Mouse (Mus musculus): ENCODE results near the gene Cct5.

GRCm38 (mm10) chr15:31587789-31588188 lies 13.8 kb downstream of the Cct5 start:
- TF ChIP-seq CTCF (IDR thresholded peaks at IDR 0.05), result no peak
- no peak for TF ChIP-seq EP300 (IDR thresholded peaks at IDR 0.05; ENCODE audit: insufficient read depth, low read depth, low read length)

Data from heart, adult 2 months (tissue).